Comparison of ENCODE assay signal across 8 mouse cellular contexts in the genomic region with DNA sequence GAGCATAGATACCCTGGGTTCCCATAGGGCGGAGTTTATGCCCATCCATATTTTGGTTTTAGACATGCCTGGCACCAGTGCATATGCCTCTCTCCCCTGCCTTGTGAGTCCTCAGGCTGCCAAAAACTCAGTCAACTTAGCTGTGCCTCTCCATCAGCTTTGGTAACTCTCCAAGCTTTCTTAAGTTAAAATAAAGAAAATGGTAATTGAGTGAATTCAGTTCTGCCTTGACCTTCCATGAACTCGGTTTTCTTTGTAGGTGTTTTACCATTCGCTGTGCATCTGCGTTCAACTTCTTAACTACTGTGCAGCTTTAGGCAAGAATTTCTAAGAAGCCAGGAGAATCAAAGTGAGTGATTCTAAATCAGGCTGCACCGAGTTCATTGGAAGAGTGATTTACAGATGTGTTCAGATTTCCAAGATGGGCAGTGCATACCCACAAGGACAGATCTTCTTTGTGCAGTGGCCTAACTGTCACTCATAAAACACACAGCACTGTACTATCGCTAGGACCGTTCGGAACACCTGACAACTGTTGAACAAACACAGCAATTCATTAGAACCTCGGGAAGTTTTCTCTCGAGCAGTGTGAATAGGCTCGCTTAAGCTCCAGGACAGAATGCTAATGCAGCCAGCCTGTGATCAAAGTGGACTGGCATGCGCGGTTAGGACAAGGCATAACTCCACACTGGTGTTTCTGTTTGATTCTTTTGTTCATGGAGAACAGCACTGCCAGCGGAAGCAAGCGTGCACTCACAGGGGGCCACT.
DNase-seq lines count a peak whose midpoint lies in the region; ATAC-seq and TF ChIP-seq lines count a peak whose summit lies in the region.

No protein-coding gene starts in this region.

- TF ChIP-seq POLR2A in kidney, adult 2 months (IDR thresholded peaks at IDR 0.05; ENCODE audit: low read depth, low read length), result no peak

- H3K4me1 ChIP-seq in stomach, embryonic 14.5 days (ENCODE audit: control insufficient read depth, insufficient read depth, low read length), result no peaks in the 10 kb centered on the region
- H3K4me1 ChIP-seq in stomach, postnatal 0 days (replicated peaks; ENCODE audit: control insufficient read depth, insufficient read depth), result no peaks in the 10 kb centered on the region
- peaks cover 13% of the 10 kb centered on the region for H3K4me1 ChIP-seq in hindbrain, embryonic 14.5 days (replicated peaks; ENCODE audit: control insufficient read depth, insufficient read depth, low read length)
- H3K4me1 ChIP-seq in midbrain, embryonic 13.5 days (replicated peaks), result peaks cover 21% of the 10 kb centered on the region
- H3K4me1 ChIP-seq in kidney, adult 2 months (ENCODE audit: control insufficient read depth, insufficient read depth, low read length), result no peaks in the 10 kb centered on the region

- no peak overlapping the region for H3K27ac ChIP-seq in stomach, embryonic 14.5 days (ENCODE audit: low read length)
- H3K27ac ChIP-seq in stomach, postnatal 0 days (replicated peaks), result no peak overlapping the region
- peak overlapping the region; percentile 62 for H3K27ac ChIP-seq in hindbrain, embryonic 14.5 days
- peak overlapping the region; percentile 64; the same call in 1 of the 2 replicates for H3K27ac ChIP-seq in midbrain, embryonic 13.5 days
- H3K27ac ChIP-seq in kidney, adult 2 months (ENCODE audit: insufficient read depth, low read depth, low read length), result no peak overlapping the region

- TF ChIP-seq CTCF in stomach, postnatal 0 days (IDR thresholded peaks at IDR 0.05; ENCODE audit: low read depth), result no peak
- no peak for TF ChIP-seq CTCF in kidney, adult 2 months (conservative IDR thresholded peaks at IDR 0.05; ENCODE audit: insufficient read depth, insufficient read length, low read depth, low read length)

- H3K36me3 ChIP-seq in stomach, embryonic 14.5 days (ENCODE audit: control insufficient read depth, insufficient read depth, low read length), result no peaks in the 10 kb centered on the region
- H3K36me3 ChIP-seq in stomach, postnatal 0 days (ENCODE audit: control insufficient read depth, insufficient read depth, low read length), result no peaks in the 10 kb centered on the region
- H3K36me3 ChIP-seq in hindbrain, embryonic 14.5 days (replicated peaks; ENCODE audit: control insufficient read depth, insufficient read depth), result no peaks in the 10 kb centered on the region
- H3K36me3 ChIP-seq in midbrain, embryonic 13.5 days, result no peaks in the 10 kb centered on the region
- H3K36me3 ChIP-seq in kidney, adult 2 months (ENCODE audit: control insufficient read depth, insufficient read depth, low read length), result no peaks in the 10 kb centered on the region

- H3K4me3 ChIP-seq in stomach, embryonic 14.5 days (ENCODE audit: low read depth, low read length), result no peak overlapping the region
- no peak overlapping the region for H3K4me3 ChIP-seq in stomach, postnatal 0 days (ENCODE audit: low read depth, low read length)
- H3K4me3 ChIP-seq in hindbrain, embryonic 14.5 days (replicated peaks; ENCODE audit: low read length), result no peak overlapping the region
- H3K4me3 ChIP-seq in midbrain, embryonic 13.5 days (replicated peaks), result no peak overlapping the region
- no peak overlapping the region for H3K4me3 ChIP-seq in kidney, adult 2 months (ENCODE audit: insufficient read depth, low read depth, low read length)

- no peaks in the 10 kb centered on the region for H3K27me3 ChIP-seq in stomach, embryonic 14.5 days (ENCODE audit: control insufficient read depth, insufficient read depth, low read length)
- no peaks in the 10 kb centered on the region for H3K27me3 ChIP-seq in stomach, postnatal 0 days (ENCODE audit: control insufficient read depth, insufficient read depth, low read length)
- H3K27me3 ChIP-seq in hindbrain, embryonic 14.5 days (ENCODE audit: control insufficient read depth, insufficient read depth, low read length), result no peaks in the 10 kb centered on the region
- H3K27me3 ChIP-seq in midbrain, embryonic 13.5 days, result no peaks in the 10 kb centered on the region
- H3K27me3 ChIP-seq in kidney, adult 2 months (replicated peaks; ENCODE audit: control insufficient read depth, insufficient read depth, low read length), result no peaks in the 10 kb centered on the region

- H3K4me2 ChIP-seq in stomach, embryonic 14.5 days (replicated peaks; ENCODE audit: low read depth, low read length), result no peak overlapping the region
- no peak overlapping the region for H3K4me2 ChIP-seq in stomach, postnatal 0 days (replicated peaks; ENCODE audit: low read depth)
- H3K4me2 ChIP-seq in hindbrain, embryonic 14.5 days (replicated peaks), result peak overlapping the region; percentile 37
- H3K4me2 ChIP-seq in midbrain, embryonic 13.5 days (replicated peaks), result peak overlapping the region; percentile 36

- no peak for TF ChIP-seq EP300 in stomach, postnatal 0 days (optimal IDR thresholded peaks at IDR 0.05)

- no peak overlapping the region for H3K9ac ChIP-seq in stomach, embryonic 14.5 days (replicated peaks; ENCODE audit: low read depth, low read length)
- H3K9ac ChIP-seq in stomach, postnatal 0 days (ENCODE audit: low read length), result no peak overlapping the region
- H3K9ac ChIP-seq in hindbrain, embryonic 14.5 days, result no peak overlapping the region
- no peak overlapping the region for H3K9ac ChIP-seq in midbrain, embryonic 13.5 days (replicated peaks)

- WGBS in stomach, embryonic 14.5 days, result 65% methylated on average over 15 of the region's 15 CpGs
- WGBS in stomach, postnatal 0 days, result 52% methylated on average over 15 of the region's 15 CpGs
- 23% methylated on average over 15 of the region's 15 CpGs for WGBS in hindbrain, embryonic 14.5 days
- WGBS in midbrain, embryonic 13.5 days, result 14% methylated on average over 15 of the region's 15 CpGs
- 62% methylated on average over 15 of the region's 15 CpGs for WGBS in kidney, adult 2 months

- peak; percentile 53; the same call in 1 of the 2 replicates for ATAC-seq in stomach, embryonic 14.5 days (ENCODE audit: insufficient number of reproducible peaks, insufficient read depth, low FRiP score, low read depth)
- ATAC-seq in stomach, postnatal 0 days (ENCODE audit: low FRiP score, low TSS enrichment), result no peak
- ATAC-seq in hindbrain, embryonic 14.5 days (ENCODE audit: low FRiP score), result peak; percentile 91
- ATAC-seq in midbrain, embryonic 13.5 days, result peak; percentile 95

- no peaks in the 10 kb centered on the region for H3K9me3 ChIP-seq in stomach, embryonic 14.5 days (ENCODE audit: control insufficient read depth, low read depth, low read length)
- H3K9me3 ChIP-seq in stomach, postnatal 0 days (ENCODE audit: control insufficient read depth, low read length), result no peaks in the 10 kb centered on the region
- no peaks in the 10 kb centered on the region for H3K9me3 ChIP-seq in hindbrain, embryonic 14.5 days (ENCODE audit: control insufficient read depth, low read length)
- no peaks in the 10 kb centered on the region for H3K9me3 ChIP-seq in midbrain, embryonic 13.5 days

- DNase-seq in stomach, postnatal 0 days (ENCODE audit: low spot score), result no peak
- peak; percentile 52 for DNase-seq in hindbrain, embryonic 14.5 days (ENCODE audit: low spot score)
- DNase-seq in telencephalon, adult 2 months (ENCODE audit: low read depth, low spot score), result peak; percentile 12
- no peak for DNase-seq in testis, postnatal 10 days (ENCODE audit: low spot score)
- DNase-seq in kidney, postnatal 36 days, result no peak
- no peak for DNase-seq in kidney, adult 2 months

Comparison
In these comparisons a context has a peak if more than half of its experiments do, and no peak if none do; other contexts are left out.
1. H3K27ac ChIP-seq: peak in hindbrain, embryonic 14.5 days (single experiment) and midbrain, embryonic 13.5 days (single experiment); none in stomach, embryonic 14.5 days (single experiment), stomach, postnatal 0 days (single experiment) and kidney, adult 2 months (single experiment).
2. H3K4me2 ChIP-seq: peak in hindbrain, embryonic 14.5 days (single experiment) and midbrain, embryonic 13.5 days (single experiment); none in stomach, embryonic 14.5 days (single experiment) and stomach, postnatal 0 days (single experiment).
3. DNase-seq: peak in hindbrain, embryonic 14.5 days (single experiment) and telencephalon, adult 2 months (single experiment); none in stomach, postnatal 0 days (single experiment), testis, postnatal 10 days (single experiment), kidney, postnatal 36 days (0 of 2) and kidney, adult 2 months (single experiment).